Mouse (Mus musculus): ENCODE data around the gene Gls. TPM values are rescaled to one million over a fixed set of nuclear protein-coding genes. Genes with fewer than 3 reads are reported as not detected.
A peak's percentile ranks its signal among the peaks of the same experiment; 100 is the strongest.

Gene Gls
- polyA plus RNA-seq, 1 experiment from 2014 or later: 51.9 TPM

GRCm38 (mm10) chr1:52268006-52268405 is 35.0 kb upstream of the Gls start:
- Histone ChIP-seq H3K9ac (ENCODE audit: low read length) (no peak overlapping the region), H3K36me3 (ENCODE audit: control insufficient read depth, insufficient read depth, low read length) (no peaks in the 10 kb centered on the region), H3K4me1 (replicated peaks; ENCODE audit: control insufficient read depth, insufficient read depth, low read length) (no peaks in the 10 kb centered on the region), H3K4me2 (ENCODE audit: low read length) (no peak overlapping the region), H3K9me3 (ENCODE audit: control insufficient read depth, low read length) (no peaks in the 10 kb centered on the region), H3K27me3 (replicated peaks; ENCODE audit: control insufficient read depth, insufficient read depth, low read length) (no peaks in the 10 kb centered on the region), H3K4me3 (ENCODE audit: low read depth, low read length) (no peak overlapping the region), H3K27ac (ENCODE audit: low read depth) (no peak overlapping the region)
- ATAC-seq (replicated peaks; ENCODE audit: low FRiP score, low TSS enrichment, low read depth) (no peak), DNase-seq (ENCODE audit: low spot score) (no peak)
- WGBS: 89% methylated on average over 6 of the region's 6 CpGs

GRCm38 (mm10) chr1:52267606-52268005 is 34.6 kb upstream of the Gls start:
- no peak overlapping the region for H3K4me2 ChIP-seq (ENCODE audit: low read length)
- no peak overlapping the region for H3K9ac ChIP-seq (ENCODE audit: low read length)
- ATAC-seq (replicated peaks; ENCODE audit: low FRiP score, low TSS enrichment, low read depth) (no peak), DNase-seq (ENCODE audit: low spot score) (no peak)
- no peak overlapping the region for H3K4me3 ChIP-seq (ENCODE audit: low read depth, low read length)
- H3K27ac ChIP-seq (ENCODE audit: low read depth): no peak overlapping the region
- H3K9me3 ChIP-seq (ENCODE audit: control insufficient read depth, low read length): no peaks in the 10 kb centered on the region
- WGBS: 53% methylated on average over 3 of the region's 3 CpGs
- no peaks in the 10 kb centered on the region for H3K4me1 ChIP-seq (replicated peaks; ENCODE audit: control insufficient read depth, insufficient read depth, low read length)
- no peaks in the 10 kb centered on the region for H3K36me3 ChIP-seq (ENCODE audit: control insufficient read depth, insufficient read depth, low read length)
- no peaks in the 10 kb centered on the region for H3K27me3 ChIP-seq (replicated peaks; ENCODE audit: control insufficient read depth, insufficient read depth, low read length)

- Histone ChIP-seq H3K4me1 (replicated peaks; ENCODE audit: control insufficient read depth, insufficient read depth, low read length) (no peaks in the 10 kb centered on the region), H3K4me2 (ENCODE audit: low read length) (no peak overlapping the region), H3K9me3 (ENCODE audit: control insufficient read depth, low read length) (no peaks in the 10 kb centered on the region), H3K27me3 (replicated peaks; ENCODE audit: control insufficient read depth, insufficient read depth, low read length) (no peaks in the 10 kb centered on the region), H3K27ac (ENCODE audit: low read depth) (no peak overlapping the region), H3K36me3 (ENCODE audit: control insufficient read depth, insufficient read depth, low read length) (no peaks in the 10 kb centered on the region), H3K9ac (ENCODE audit: low read length) (no peak overlapping the region), H3K4me3 (ENCODE audit: low read depth, low read length) (no peak overlapping the region)
- DNase-seq (ENCODE audit: low spot score) (no peak), ATAC-seq (replicated peaks; ENCODE audit: low FRiP score, low TSS enrichment, low read depth) (no peak)
- WGBS: 74% methylated on average over 3 of the region's 3 CpGs
Measured at GRCm38 (mm10) chr1:52265886-52266516, 33.0 kb upstream of the Gls start.

GRCm38 (mm10) chr1:52264290-52264689 is 31.3 kb upstream of the Gls start:
- no peaks in the 10 kb centered on the region for H3K4me1 ChIP-seq (replicated peaks; ENCODE audit: control insufficient read depth, insufficient read depth, low read length)
- WGBS: 60% methylated on average over 3 of the region's 3 CpGs
- no peaks in the 10 kb centered on the region for H3K9me3 ChIP-seq (ENCODE audit: control insufficient read depth, low read length)
- ATAC-seq (replicated peaks; ENCODE audit: low FRiP score, low TSS enrichment, low read depth): no peak
- DNase-seq (ENCODE audit: low spot score): no peak
- H3K4me3 ChIP-seq (ENCODE audit: low read depth, low read length): no peak overlapping the region
- H3K36me3 ChIP-seq (ENCODE audit: control insufficient read depth, insufficient read depth, low read length): no peaks in the 10 kb centered on the region
- no peak overlapping the region for H3K9ac ChIP-seq (ENCODE audit: low read length)
- no peaks in the 10 kb centered on the region for H3K27me3 ChIP-seq (replicated peaks; ENCODE audit: control insufficient read depth, insufficient read depth, low read length)
- no peak overlapping the region for H3K27ac ChIP-seq (ENCODE audit: low read depth)
- no peak overlapping the region for H3K4me2 ChIP-seq (ENCODE audit: low read length)

- ATAC-seq (replicated peaks; ENCODE audit: low FRiP score, low TSS enrichment, low read depth): no peak
- Histone ChIP-seq H3K4me2 (ENCODE audit: low read length) (no peak overlapping the region), H3K27me3 (replicated peaks; ENCODE audit: control insufficient read depth, insufficient read depth, low read length) (no peaks in the 10 kb centered on the region), H3K36me3 (ENCODE audit: control insufficient read depth, insufficient read depth, low read length) (no peaks in the 10 kb centered on the region), H3K4me1 (replicated peaks; ENCODE audit: control insufficient read depth, insufficient read depth, low read length) (no peaks in the 10 kb centered on the region), H3K27ac (ENCODE audit: low read depth) (no peak overlapping the region), H3K9ac (ENCODE audit: low read length) (no peak overlapping the region), H3K4me3 (ENCODE audit: low read depth, low read length) (no peak overlapping the region), H3K9me3 (ENCODE audit: control insufficient read depth, low read length) (no peaks in the 10 kb centered on the region)
- no peak for DNase-seq (ENCODE audit: low spot score)
- 94% methylated on average over 4 of the region's 4 CpGs for WGBS
Measured at GRCm38 (mm10) chr1:52260354-52261090, 27.5 kb upstream of the Gls start.

- Histone ChIP-seq H3K9me3 (ENCODE audit: control insufficient read depth, low read length) (no peaks in the 10 kb centered on the region), H3K9ac (ENCODE audit: low read length) (no peak overlapping the region), H3K4me1 (replicated peaks; ENCODE audit: control insufficient read depth, insufficient read depth, low read length) (no peaks in the 10 kb centered on the region), H3K27ac (ENCODE audit: low read depth) (no peak overlapping the region), H3K36me3 (ENCODE audit: control insufficient read depth, insufficient read depth, low read length) (no peaks in the 10 kb centered on the region), H3K4me3 (ENCODE audit: low read depth, low read length) (no peak overlapping the region), H3K27me3 (replicated peaks; ENCODE audit: control insufficient read depth, insufficient read depth, low read length) (no peaks in the 10 kb centered on the region), H3K4me2 (ENCODE audit: low read length) (no peak overlapping the region)
- ATAC-seq (replicated peaks; ENCODE audit: low FRiP score, low TSS enrichment, low read depth): no peak
- DNase-seq (ENCODE audit: low spot score): no peak
- WGBS: 72% methylated on average over 9 of the region's 9 CpGs
Measured at GRCm38 (mm10) chr1:52258006-52258749, 25.1 kb upstream of the Gls start.

GRCm38 (mm10) chr1:52256916-52257315 is 23.9 kb upstream of the Gls start:
- Histone ChIP-seq H3K4me2 (ENCODE audit: low read length) (0 out of 2 replicates have a peak overlapping the region, but pooled peaks have one; percentile 5), H3K4me3 (ENCODE audit: low read depth, low read length) (no peak overlapping the region), H3K36me3 (ENCODE audit: control insufficient read depth, insufficient read depth, low read length) (no peaks in the 10 kb centered on the region), H3K27me3 (replicated peaks; ENCODE audit: control insufficient read depth, insufficient read depth, low read length) (no peaks in the 10 kb centered on the region), H3K27ac (ENCODE audit: low read depth) (no peak overlapping the region), H3K9me3 (ENCODE audit: control insufficient read depth, low read length) (no peaks in the 10 kb centered on the region), H3K4me1 (replicated peaks; ENCODE audit: control insufficient read depth, insufficient read depth, low read length) (no peaks in the 10 kb centered on the region), H3K9ac (ENCODE audit: low read length) (no peak overlapping the region)
- DNase-seq (ENCODE audit: low spot score) (no peak), ATAC-seq (replicated peaks; ENCODE audit: low FRiP score, low TSS enrichment, low read depth) (peak; percentile 44; the same call in 1 of the 2 replicates)
- WGBS: 59% methylated on average over 4 of the region's 4 CpGs

- Histone ChIP-seq H3K4me3 (ENCODE audit: low read depth, low read length) (no peak overlapping the region), H3K27me3 (replicated peaks; ENCODE audit: control insufficient read depth, insufficient read depth, low read length) (no peaks in the 10 kb centered on the region), H3K27ac (ENCODE audit: low read depth) (peak overlapping the region; percentile 11; the same call in 1 of the 2 replicates), H3K4me1 (replicated peaks; ENCODE audit: control insufficient read depth, insufficient read depth, low read length) (no peaks in the 10 kb centered on the region), H3K4me2 (ENCODE audit: low read length) (peak overlapping the region; percentile 5; the same call in 1 of the 2 replicates), H3K9ac (ENCODE audit: low read length) (no peak overlapping the region), H3K36me3 (ENCODE audit: control insufficient read depth, insufficient read depth, low read length) (no peaks in the 10 kb centered on the region), H3K9me3 (ENCODE audit: control insufficient read depth, low read length) (no peaks in the 10 kb centered on the region)
- ATAC-seq (replicated peaks; ENCODE audit: low FRiP score, low TSS enrichment, low read depth): peak; percentile 41; the same call in 1 of the 2 replicates
- DNase-seq (ENCODE audit: low spot score): no peak
- 60% methylated on average over 4 of the region's 4 CpGs for WGBS
Measured at GRCm38 (mm10) chr1:52256194-52256593, 23.2 kb upstream of the Gls start.
